Mouse (Mus musculus) gastrocnemius, postnatal 36 days (tissue): ENCODE data around the gene Cd48. TPM values are rescaled to one million over a fixed set of nuclear protein-coding genes. Genes with fewer than 3 reads are reported as not detected.
"Not testable (repeated sequence)": the region's sequence is repeated elsewhere in the genome, so short reads cannot be mapped to it uniquely, and the experiment has no call there.

Experiments
- DNase-seq, 2 experiments: peaks; one replicate each; pipeline ENCODE4 v3.0.0; 2022
- intact Hi-C: fragments of 180-260 bp; cut with DNase I; formaldehyde crosslinking; loops from one replicate; pipeline ENCODE4 v1.15.1; 2025
- long read RNA-seq, 2 experiments: library from polyadenylated mRNA; stranded (forward); transcript quantifications; one replicate each; pipeline ENCODE4 v2.0.0; 2021
- total RNA-seq, 2 experiments: library from RNA; stranded (reverse); gene quantifications; 2 replicates each; pipeline ENCODE4 v1.2.3; 2021

Cd48 gene
- under 1 TPM; 0.64 to 0.74 TPM for total RNA-seq
- long read RNA-seq, experiment 1: 0 reads
- long read RNA-seq, experiment 2: 0 reads

DNA sequence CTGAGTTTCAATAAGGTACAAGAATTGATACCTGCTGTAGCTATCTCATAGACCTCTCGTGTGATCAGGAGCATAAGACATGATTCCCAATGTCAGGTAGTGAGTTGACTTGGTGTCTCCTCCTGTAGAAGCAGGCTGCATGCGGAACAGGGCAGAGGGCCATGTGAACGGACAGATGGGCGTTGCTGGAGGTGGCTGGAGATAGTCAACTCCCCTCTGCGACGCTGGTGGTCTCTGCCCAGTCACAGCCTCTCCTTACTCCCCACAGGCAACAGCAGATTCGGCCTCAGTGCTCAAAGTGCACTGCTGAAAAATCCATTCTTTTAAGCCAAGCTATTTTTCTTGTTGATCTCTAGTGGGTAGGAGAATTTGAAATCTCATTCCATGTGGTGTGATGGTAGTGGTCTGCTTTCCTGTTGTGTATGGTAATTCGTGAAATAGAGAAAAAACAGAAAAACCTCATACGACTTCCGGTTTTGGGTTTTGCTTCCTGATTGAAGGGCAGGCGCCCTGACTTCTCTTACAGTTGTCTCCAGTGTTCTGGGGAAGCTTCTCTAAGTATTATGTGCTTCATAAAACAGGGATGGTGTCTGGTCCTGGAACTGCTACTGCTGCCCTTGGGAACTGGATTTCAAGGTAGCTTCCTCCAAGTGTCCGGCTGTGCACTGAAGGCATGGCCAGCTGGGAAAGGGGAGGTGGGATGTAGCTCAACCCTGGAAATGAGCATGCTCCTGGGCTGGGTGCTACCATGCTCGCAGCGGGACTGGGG, at the start of gene Cd48:
TSS of gene Cd48 (plus strand) at position 479 of the 769 bp plus-strand sequence.
- DNase-seq: no peak
- intact Hi-C loops: no loop called here

DNA sequence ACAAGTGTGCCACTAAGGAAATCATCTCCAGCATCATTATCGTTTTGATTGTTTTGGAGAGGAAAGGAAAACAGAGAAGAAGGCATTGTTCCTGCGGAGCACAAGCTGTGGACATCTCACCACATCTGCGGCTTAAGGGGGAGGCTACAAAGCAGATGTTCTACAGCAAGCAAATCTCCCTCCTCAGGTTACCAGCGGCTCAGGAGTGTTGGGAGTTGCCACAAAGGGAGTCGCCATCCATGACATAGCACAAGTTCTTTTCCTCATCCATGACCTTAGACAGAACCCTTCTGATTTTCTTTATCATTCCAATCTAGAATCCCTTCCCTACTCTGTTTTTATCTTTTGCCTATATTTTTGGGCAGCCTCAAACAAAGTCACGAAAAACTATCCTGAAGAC, 46.1 kb upstream of the Cd48 start:
- intact Hi-C loops: no loop called here
- no peak for DNase-seq

DNA sequence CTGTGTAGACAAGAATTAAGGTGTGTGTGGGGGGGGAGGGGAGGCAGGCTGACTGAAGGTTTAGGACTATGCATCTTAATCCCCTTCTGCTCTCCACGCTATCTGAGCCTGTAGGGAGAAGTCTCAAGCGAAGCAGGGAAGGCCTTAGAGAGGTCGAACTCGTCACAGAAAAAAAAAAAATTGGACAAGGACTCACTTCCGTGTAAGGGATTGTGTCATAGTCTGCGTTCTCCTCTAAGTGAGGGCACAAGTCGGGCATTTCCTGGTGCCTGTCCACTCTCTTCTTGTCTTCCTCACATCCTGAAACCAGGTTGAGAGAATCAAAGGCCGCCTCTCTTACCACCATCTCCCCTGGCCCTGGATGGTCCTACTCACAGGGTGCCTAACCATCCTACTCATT, 44.7 kb upstream of the Cd48 start:
- intact Hi-C loops: no loop called here

DNA sequence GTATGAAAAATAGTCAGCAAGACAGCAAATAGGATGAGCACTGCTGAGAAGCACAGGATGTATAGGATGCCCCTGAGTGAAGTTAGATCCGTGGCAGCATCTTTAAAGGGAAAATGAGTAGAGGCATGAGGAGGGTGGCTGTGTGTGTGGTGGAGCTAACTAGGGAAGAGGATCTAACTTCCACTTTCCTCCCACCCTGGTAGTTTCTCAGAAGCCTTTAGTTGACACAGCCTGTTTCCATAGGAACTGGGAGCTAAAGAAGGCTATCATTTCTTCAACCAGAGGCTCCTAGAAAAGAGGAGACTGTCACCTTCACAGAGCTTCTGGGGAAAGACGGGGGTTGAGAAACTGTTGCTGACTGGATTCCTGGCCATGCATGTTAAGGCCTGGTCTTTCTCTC, 43.1 kb upstream of the Cd48 start:
- no peak for DNase-seq
- intact Hi-C loops: no loop called here

More for the DNA sequence above, 44.7 kb upstream of the Cd48 start:
- DNase-seq: no peak

DNA sequence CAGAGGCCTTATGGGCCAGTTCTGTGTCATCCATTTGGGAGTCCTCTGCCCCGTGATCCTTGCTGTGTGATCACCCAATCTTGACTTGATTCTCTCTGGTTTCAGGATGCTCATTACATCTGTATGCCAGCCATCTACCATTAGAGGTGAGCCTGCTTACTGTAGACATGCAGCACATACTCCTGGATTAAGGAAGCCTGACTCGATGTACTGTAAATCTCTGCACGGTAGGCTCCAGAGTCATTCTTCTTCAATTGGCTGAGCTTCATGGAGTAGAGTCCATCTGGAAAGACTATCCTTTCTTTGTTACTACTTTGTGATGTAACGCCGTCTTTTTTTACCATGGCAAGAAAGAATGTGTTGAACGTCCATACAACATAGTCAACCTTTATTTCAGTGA, 41.0 kb upstream of the Cd48 start:
- no peak for DNase-seq
- intact Hi-C loops: no loop called here

DNA sequence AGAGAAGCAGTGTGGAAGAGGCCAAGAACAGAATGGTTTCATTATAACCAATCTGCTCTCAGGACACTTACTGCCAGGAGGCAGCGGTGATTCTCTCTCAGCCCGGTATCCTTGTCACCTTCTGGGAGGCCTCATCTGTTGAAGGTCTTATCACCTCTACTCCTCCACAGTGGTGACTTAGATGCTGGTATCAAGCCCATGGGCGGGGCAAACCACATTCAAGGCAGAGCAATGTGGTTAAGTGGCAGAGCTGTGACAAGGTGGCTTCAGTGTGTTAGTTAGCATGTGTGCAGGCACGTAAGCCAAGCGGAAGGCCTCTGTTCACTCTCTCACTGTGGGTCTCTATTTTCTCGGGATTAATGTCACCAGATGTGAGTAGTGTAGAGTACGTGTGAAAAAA, 38.2 kb upstream of the Cd48 start:
- intact Hi-C loops: no loop called here
- DNase-seq: no peak

DNA sequence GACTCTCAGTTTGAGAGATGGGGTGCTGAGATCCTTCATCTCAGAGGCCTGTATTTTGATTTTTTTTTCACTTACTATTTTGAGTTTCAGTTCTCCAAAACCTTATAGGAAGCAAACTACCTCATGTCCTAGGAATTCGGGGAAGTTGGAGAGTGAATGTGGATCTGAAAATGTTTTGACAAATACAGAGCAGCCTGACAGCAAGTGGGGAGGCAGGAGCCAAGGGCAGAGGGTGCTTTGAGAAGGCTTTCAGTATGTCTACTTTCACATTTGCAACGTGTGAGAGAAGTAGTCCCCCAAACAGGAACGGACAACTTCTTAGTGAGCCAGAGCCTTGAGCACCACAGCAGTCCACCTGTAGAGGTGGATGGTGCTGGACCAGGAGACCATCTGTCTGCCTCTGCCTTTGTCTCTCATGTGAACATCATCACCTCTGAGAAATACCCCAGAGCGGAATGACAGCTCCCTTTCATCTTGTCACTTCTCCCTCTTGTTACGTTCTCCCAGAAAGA, 35.3 kb upstream of the Cd48 start:
- DNase-seq: no peak
- intact Hi-C loops: no loop called here

DNA sequence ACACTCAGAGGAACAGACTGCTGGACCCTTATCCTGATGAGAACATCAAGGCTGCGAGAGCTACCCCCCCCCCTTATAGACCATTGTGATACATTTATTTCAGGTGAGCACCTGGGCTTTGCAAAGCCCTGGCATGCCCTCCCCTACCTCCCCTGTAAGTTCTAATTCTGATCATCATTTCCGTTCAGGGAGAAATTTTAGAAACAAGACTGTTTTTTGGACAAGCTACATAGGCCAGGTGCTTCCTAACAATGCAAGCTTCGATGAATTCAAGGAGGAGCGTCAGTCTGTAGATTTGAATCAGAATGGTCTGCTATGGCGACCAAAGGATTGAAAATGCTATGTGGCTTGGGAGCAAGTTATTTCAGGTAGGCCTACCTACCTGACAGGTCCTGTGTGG, 34.1 kb upstream of the Cd48 start:
- intact Hi-C loops: no loop called here

DNA sequence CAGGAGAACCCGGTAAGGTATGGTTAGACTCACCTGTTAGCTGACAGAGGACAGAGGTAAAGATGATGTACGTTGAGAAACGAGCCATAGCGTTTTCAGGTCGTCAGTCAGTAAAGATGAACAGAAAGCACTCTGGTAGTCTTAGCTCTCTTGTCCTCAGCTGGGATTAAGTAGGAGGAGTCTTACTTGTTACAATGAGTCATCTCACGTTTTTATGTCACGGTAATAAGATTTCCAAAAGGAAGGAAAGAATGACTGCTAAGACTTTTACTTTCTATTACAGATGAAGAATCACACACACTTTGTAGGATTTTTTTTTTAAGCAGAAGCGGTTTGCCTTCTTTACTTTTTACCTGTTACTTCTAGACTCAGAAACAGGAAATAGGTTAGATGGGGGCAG, 33.0 kb upstream of the Cd48 start:
- intact Hi-C loops: no loop called here
- DNase-seq: no peak

More for the DNA sequence above, 34.1 kb upstream of the Cd48 start:
- DNase-seq: no peak

DNA sequence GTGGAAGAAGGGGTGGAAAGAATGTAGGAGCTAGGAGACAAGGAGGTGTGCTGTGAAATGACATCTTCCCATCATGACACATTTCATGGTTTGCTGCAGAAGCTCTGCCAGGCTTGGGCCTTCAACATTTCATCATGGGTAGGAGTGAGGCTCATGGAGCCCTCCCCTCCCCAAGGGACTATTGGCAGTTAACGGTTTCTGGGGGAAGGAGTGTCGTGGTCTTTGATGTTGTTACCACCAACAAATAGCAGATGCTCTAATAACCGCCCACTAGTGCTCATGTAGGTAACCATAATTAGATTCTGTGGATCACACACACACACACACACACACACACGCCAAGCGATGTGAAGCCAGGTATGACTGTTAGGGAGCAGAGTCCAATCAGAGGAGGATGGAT, 29.1 kb upstream of the Cd48 start, which contains the start of gene Slamf7:
TSS of gene Slamf7 (minus strand) at position 302 of the 400 bp plus-strand sequence.
- DNase-seq: no peak
- intact Hi-C loops: no loop called here

DNA sequence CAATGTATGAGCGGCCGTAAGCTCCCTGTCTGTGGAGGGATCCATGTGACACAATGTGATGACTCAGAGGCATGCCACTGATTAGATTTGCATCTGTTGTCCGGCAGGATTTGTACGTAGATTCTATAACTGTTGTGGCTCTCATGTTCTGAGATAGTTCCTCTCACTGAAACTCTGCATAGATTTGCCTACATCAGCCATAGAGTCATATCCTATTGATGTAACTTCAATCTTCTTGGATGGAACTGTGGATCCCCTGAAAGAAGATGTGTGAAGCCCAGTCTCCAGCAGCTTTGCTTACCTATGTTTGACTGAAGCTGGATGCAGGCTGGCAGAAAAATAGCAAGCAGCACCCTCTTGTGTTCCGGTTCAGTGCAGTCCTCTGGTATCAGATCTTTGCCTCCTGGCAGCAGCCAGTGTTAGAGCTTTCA, 23.2 kb upstream of the Cd48 start:
- intact Hi-C loops: no loop called here

DNA sequence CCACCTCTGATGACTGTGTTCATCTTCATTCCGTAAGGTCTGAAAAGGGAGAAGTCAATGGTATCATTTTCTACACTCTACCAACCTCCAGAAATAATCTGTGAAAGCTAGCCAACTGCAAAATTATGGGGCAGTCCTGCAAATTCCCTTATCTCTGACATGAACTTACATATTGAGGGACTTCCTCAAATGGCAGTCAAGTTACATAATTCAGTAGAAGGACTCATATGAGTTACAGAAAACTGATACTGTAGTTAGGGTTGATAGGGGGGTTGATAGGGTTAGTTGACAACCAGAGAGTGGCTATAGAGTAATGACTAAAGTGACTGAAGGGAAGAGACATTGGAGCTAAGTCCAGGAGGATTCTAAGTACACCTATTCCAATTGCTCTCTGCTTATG, 21.4 kb upstream of the Cd48 start:
- no peak for DNase-seq
- intact Hi-C loops: no loop called here

More for the DNA sequence above, 23.2 kb upstream of the Cd48 start:
- no peak for DNase-seq

DNA sequence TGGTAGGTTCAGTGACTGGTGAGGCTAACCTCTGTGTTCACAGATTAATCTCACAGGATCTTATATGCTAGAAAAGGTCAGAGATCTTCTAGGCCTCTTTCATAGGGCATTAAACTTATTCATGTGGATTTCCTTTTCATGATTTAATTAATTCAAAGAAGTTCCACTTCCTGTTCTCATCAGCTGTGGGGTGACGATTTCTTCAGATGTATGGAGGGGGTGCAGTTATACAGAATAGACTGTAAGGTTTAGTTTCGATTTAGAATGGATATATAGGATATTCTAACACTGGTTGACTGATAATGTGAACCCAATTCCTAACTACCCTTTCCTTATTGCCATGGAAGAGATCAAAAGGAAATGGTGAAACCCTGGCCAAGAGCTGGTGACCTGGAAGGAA, 20.3 kb upstream of the Cd48 start:
- intact Hi-C loops: no loop called here
- no peak for DNase-seq

DNA sequence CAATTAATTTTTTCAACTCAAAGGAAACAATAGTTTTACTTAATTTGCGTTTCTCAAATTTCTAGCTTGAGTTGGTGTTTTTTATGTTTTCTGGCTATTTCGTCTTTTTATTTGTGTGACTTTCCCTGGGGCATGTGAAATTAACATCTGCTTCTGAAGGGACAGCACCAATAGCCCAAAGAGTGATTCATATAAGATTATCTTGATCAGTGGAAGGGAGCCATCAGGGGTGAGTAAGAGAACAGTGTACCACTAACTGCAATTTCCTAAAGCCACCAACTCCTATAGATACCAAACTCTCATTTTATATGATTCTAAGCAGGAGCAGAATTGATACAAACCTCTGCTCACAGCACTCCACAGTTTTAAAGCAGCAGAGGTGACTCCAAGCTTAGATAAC, 18.1 kb upstream of the Cd48 start:
- DNase-seq: no peak
- intact Hi-C loops: no loop called here

DNA sequence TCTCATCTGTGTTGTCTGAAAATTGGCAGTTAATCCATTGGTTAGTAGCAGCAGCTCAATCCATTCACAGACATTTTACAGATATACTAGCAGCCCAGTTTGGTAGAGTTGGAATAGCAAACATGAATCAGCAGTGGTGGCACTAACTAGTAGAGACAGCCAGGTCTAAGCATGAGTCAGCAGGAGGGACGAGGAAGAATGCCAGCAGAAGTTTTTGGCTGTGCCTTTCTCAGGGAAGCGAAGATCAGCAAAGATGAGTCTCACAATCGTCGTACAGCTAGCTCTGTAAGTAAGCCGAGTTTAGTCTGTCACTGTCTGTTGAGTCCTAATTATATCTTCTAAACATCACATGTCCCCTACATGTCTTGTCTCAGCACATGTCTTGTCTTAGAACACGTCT, 15.5 kb upstream of the Cd48 start:
- intact Hi-C loops: no loop called here
- no peak for DNase-seq

DNA sequence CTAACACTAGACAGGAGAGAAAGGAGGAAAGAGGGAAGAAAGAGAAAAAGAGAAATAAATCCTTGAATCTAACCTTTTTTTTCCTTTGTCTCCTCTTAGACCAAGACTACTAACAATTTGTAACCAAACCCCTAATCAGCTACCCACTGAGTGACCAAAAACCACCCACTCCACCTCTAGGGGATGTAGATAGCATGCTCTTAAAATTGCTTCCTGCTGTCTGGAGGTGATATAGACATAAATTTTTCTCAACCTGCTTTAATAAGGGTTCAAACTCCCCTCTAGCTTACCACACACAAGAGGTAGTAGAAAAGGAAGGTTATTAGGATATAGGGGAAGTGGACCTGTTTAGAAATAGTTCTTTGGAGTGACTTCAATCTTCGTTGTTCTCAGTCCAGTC, 14.6 kb upstream of the Cd48 start:
- intact Hi-C loops: no loop called here

DNA sequence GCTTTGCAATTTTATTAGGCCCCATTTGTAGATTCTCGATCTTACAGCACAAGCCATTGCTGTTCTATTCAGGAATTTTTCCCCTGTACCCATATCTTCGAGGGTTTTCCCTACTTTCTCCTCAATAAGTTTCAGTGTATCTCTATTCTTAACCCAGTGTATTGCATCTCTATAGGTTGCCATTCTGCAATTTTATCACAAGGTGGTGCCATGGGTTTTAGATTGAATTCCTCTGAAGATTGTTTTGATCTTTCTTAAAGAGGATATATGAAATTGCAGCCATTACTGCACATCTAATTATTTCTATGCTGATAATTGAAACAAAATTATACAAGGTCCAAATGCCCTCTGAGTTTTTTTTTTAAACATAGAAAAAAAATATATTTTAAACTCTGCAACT, 9.4 kb upstream of the Cd48 start:
- intact Hi-C loops, DNase-seq: not testable (repeated sequence)

More for the DNA sequence above, 14.6 kb upstream of the Cd48 start:
- DNase-seq: no peak

DNA sequence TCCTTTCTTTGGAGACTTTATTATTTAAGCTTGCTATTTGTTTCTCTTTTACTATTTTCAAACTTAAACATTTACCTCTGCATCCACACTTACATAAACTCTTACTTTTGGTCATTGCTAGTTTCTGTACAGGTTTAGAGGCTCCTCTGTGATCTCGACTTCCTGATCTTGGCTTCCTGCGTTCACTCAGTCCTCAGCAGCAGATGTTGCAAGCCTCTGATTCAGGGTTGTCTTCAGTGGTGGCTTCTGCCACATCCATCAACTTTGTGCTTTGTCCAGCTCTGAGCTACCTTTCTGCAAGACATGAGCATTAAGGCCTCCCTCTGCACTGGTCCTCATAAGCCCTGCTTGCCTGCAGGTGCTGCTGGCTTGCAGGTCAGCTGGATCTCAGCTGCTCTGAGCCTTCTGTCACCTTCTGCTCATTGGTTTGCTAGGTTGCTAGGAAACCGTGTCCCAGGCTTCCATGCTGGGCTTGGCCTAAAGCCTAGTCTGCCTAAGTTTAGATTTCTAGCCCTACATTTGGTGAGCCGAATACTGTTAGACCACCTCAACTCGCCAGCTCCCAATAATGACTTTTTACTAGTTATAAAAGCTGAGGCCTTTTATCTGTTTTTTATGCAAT, 8.8 kb upstream of the Cd48 start:
- intact Hi-C loops: no loop called here
- DNase-seq: no peak

DNA sequence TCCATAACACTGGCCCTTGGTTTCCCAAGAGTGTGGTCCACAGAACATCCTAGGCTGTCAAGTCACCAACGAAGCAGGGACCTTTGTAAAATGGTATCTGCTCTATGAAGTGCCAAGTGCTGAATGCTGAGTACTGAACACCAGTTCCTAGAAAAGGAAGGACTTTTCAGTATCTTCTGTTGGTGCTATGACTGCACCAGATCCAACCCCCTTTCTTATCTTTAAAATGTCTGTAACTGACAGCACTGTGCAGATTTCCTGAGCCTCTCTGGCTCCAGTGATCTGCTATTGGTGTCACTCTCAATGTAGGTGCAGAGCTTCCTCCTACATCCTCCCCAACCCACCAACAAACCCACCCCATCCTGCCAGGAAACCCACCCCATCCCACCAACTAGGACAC, 7.3 kb upstream of the Cd48 start:
- intact Hi-C loops: no loop called here

DNA sequence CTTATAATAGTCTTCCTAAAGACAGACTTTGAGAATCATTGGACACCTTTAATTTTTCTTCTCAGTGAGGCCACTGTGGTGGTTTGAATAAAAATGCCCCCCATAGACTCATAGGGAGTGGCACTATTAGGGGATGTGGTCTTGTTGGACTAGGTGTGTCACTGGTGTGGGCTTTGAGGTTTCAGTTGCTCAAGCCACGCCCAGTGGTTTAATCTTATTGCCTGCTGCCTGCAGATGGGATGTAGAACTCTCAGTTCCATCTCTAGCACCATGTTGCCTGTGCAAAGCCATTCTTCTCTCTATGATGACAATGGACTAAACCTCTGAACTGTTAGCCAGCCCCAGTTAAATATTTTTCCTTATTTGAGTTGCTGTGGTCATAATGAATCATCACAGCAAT, 4.1 kb upstream of the Cd48 start:
- no peak for DNase-seq
- intact Hi-C loops: no loop called here

More for the DNA sequence above, 7.3 kb upstream of the Cd48 start:
- no peak for DNase-seq

DNA sequence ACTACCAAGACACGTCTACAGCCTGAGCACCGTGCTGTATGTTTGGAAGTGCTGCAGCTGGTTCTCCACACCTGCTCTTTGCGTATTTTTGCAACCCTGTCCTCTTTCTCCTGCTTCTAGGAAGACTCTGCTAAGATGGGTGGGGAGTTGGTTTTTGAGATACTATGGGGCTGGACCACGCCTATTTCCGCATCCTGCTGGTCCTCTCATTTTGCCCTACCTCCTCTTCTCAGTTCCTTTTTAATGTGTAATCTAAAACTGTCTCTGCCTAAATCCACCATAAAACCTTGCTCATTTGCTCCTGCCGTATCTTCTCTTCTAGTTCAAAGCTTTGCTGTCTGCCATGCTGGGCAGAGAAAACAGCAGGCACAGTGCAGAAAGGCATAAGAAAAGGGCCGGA, 800 bp upstream of the Cd48 start:
- no peak for DNase-seq
- intact Hi-C loops: no loop called here

DNA sequence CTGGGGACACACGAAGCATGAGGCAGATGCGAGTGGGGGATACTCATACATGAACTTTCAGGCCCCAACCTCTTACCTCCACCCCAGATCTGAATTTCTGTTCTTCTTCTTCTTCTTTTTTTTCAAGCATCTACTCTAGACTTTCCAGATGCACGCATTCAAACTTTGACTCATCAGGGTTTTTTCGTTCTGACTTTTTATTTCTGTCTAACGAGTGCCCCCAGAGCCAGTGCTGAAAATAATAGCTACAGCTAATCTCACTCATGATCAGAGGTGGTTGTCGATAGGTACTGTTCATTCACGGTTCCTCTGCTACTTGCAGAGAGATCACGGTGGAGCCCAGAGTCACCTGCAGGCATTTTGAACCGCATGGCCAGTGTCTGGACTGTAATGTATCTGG, 3.1 kb downstream of the Cd48 start:
- intact Hi-C loops: no loop called here
- no peak for DNase-seq
